Mouse (Mus musculus) kidney, embryonic 15.5 days (tissue): Measurements from ENCODE around the gene Ssr4. TPM values are rescaled to one million over a fixed set of nuclear protein-coding genes. Genes with fewer than 3 reads are reported as not detected.

Source experiments
- ATAC-seq: fragments of 200-750 bp; cut with Nextera tagmentation; replicated peaks from 2 replicates; pipeline ENCODE4 v1.8.0; 2017; ENCODE audit warnings: moderate TSS enrichment; ENCODE audit not compliant: low FRiP score
- H3K27ac ChIP-seq: fragments of 300-500 bp; sonication (generic); 2 replicates; pipeline ENCODE4 v1.5.1; 2015; ENCODE audit warnings: mild to moderate bottlenecking, inconsistent platforms
- H3K27me3 ChIP-seq: fragments of 300-500 bp; sonication (generic); 2 replicates; pipeline ENCODE4 v1.6.1; 2015; ENCODE audit warnings: inconsistent platforms
- H3K36me3 ChIP-seq: fragments of 300-500 bp; sonication (generic); 2 replicates; pipeline ENCODE4 v1.6.1; 2015; ENCODE audit warnings: inconsistent platforms
- H3K4me1 ChIP-seq: fragments of 300-500 bp; sonication (generic); 2 replicates; pipeline ENCODE4 v1.6.1; 2015; ENCODE audit warnings: inconsistent platforms
- H3K4me2 ChIP-seq: fragments of 300-500 bp; sonication (generic); 2 replicates; pipeline ENCODE4 v1.6.1; 2015; ENCODE audit warnings: moderate library complexity, mild to moderate bottlenecking, inconsistent platforms
- H3K4me3 ChIP-seq: fragments of 300-500 bp; sonication (generic); replicated peaks from 2 replicates; pipeline ENCODE4 v1.5.1; 2015; ENCODE audit warnings: mild to moderate bottlenecking, inconsistent platforms
- H3K9ac ChIP-seq: fragments of 300-500 bp; sonication (generic); 2 replicates; pipeline ENCODE4 v1.6.1; 2015; ENCODE audit warnings: mild to moderate bottlenecking, inconsistent platforms
- H3K9me3 ChIP-seq: fragments of 300-500 bp; sonication (generic); replicated peaks from 2 replicates; pipeline ENCODE4 v1.6.1; 2016; ENCODE audit warnings: inconsistent platforms
- WGBS: fragments of 180-500 bp; shearing (Covaris S2); methylation state at CpG from one replicate; pipeline ENCODE4 v1.1.7; 2015; ENCODE audit warnings: mixed read lengths; 5-methylcytosine and 5-hydroxymethylcytosine counted together
- polyA plus RNA-seq: library from polyadenylated mRNA; unstranded; fragments of >200 nt; fragmentation: Nextera tagmentation; extraction: Ambion mirVana; gene quantifications from 2 replicates; pipeline ENCODE4 v1.2.1, GENCODE M21; 2015

The Ssr4 gene
- polyA plus RNA-seq, 1 experiment from 2014 or later = 176 TPM

- peak; percentile 72 for ATAC-seq
- 66% methylated on average over 10 of the region's 10 CpGs for WGBS
Measured at GRCm38 (mm10) chrX:73774802-73775483, 11.9 kb upstream of the Ssr4 start.

GRCm38 (mm10) chrX:73782227-73782626 is 4.6 kb upstream of the Ssr4 start:
- no peak overlapping the region for H3K4me3 ChIP-seq
- H3K9me3 ChIP-seq = no peaks in the 10 kb centered on the region
- peaks cover 9% of the 10 kb centered on the region; the same call in 1 of the 2 replicates for H3K4me1 ChIP-seq
- peaks cover 4% of the 10 kb centered on the region for H3K27me3 ChIP-seq
- no peak overlapping the region for H3K4me2 ChIP-seq
- no peak overlapping the region for H3K9ac ChIP-seq
- no peak overlapping the region for H3K27ac ChIP-seq
- 85% methylated on average over 3 of the region's 3 CpGs for WGBS
- no peak for ATAC-seq
- peaks cover 48% of the 10 kb centered on the region for H3K36me3 ChIP-seq

More at GRCm38 (mm10) chrX:73774802-73775483, 11.9 kb upstream of the Ssr4 start:
- Histone ChIP-seq H3K4me2 (no peak overlapping the region), H3K27me3 (peaks cover 4% of the 10 kb centered on the region; the same call in 1 of the 2 replicates), H3K9me3 (no peaks in the 10 kb centered on the region), H3K4me1 (0 out of 2 replicates have a peak, but pooled peaks cover 11% of the 10 kb centered on the region), H3K4me3 (no peak overlapping the region), H3K9ac (no peak overlapping the region), H3K27ac (peak overlapping the region; percentile 54), H3K36me3 (peaks cover 26% of the 10 kb centered on the region)

- H3K4me3 ChIP-seq = peak overlapping the region; percentile 67
- H3K9ac ChIP-seq = peak overlapping the region; percentile 53
Measured at GRCm38 (mm10) chrX:73785666-73786065, 1.2 kb upstream of the Ssr4 start.

GRCm38 (mm10) chrX:73787225-73787558 is 364 bp downstream of the Ssr4 start:
- WGBS = 17% methylated on average over 19 of the region's 22 CpGs

More at GRCm38 (mm10) chrX:73785666-73786065, 1.2 kb upstream of the Ssr4 start:
- peak overlapping the region; percentile 61 for H3K4me2 ChIP-seq
- ATAC-seq = no peak
- H3K4me1 ChIP-seq = peaks cover 18% of the 10 kb centered on the region
- peaks cover 4% of the 10 kb centered on the region for H3K27me3 ChIP-seq
- H3K9me3 ChIP-seq = no peaks in the 10 kb centered on the region
- peak overlapping the region; percentile 97 for H3K27ac ChIP-seq
- H3K36me3 ChIP-seq = peaks cover 28% of the 10 kb centered on the region

GRCm38 (mm10) chrX:73788501-73788900 is 1.7 kb downstream of the Ssr4 start:
- Histone ChIP-seq H3K9ac (no peak overlapping the region), H3K27ac (no peak overlapping the region), H3K4me1 (peaks cover 18% of the 10 kb centered on the region), H3K4me3 (peak overlapping the region; percentile 67), H3K4me2 (peak overlapping the region; percentile 59), H3K36me3 (peaks cover 22% of the 10 kb centered on the region), H3K27me3 (peaks cover 8% of the 10 kb centered on the region), H3K9me3 (no peaks in the 10 kb centered on the region)
- no peak for ATAC-seq
- 100% methylated on average over 1 of the region's 1 CpGs for WGBS

More at GRCm38 (mm10) chrX:73787225-73787558, 364 bp downstream of the Ssr4 start:
- peak overlapping the region; percentile 59 for H3K4me2 ChIP-seq
- H3K36me3 ChIP-seq = peaks cover 22% of the 10 kb centered on the region
- H3K27me3 ChIP-seq = peaks cover 6% of the 10 kb centered on the region
- H3K9me3 ChIP-seq = no peaks in the 10 kb centered on the region
- ATAC-seq = peak; percentile 52; the same call in 1 of the 2 replicates
- H3K4me3 ChIP-seq = peak overlapping the region; percentile 67
- peak overlapping the region; percentile 66 for H3K9ac ChIP-seq
- H3K4me1 ChIP-seq = peaks cover 18% of the 10 kb centered on the region
- peak overlapping the region; percentile 97 for H3K27ac ChIP-seq

- Histone ChIP-seq H3K36me3 (peaks cover 27% of the 10 kb centered on the region), H3K4me1 (peaks cover 6% of the 10 kb centered on the region), H3K4me3 (no peak overlapping the region), H3K9me3 (no peaks in the 10 kb centered on the region), H3K9ac (no peak overlapping the region), H3K4me2 (no peak overlapping the region), H3K27me3 (peaks cover 14% of the 10 kb centered on the region; the same call in 1 of the 2 replicates), H3K27ac (no peak overlapping the region)
- no peak for ATAC-seq
Measured at GRCm38 (mm10) chrX:73793039-73793438, 6.2 kb downstream of the Ssr4 start.

- H3K9me3 ChIP-seq = no peaks in the 10 kb centered on the region
- H3K27ac ChIP-seq = no peak overlapping the region
- no peak overlapping the region for H3K9ac ChIP-seq
- no peak for ATAC-seq
- peaks cover 27% of the 10 kb centered on the region for H3K36me3 ChIP-seq
- 60% methylated on average over 1 of the region's 1 CpGs for WGBS
- peaks cover 2% of the 10 kb centered on the region for H3K4me1 ChIP-seq
- no peak overlapping the region for H3K4me3 ChIP-seq
- no peak overlapping the region for H3K4me2 ChIP-seq
- H3K27me3 ChIP-seq = peaks cover 14% of the 10 kb centered on the region; the same call in 1 of the 2 replicates
Measured at GRCm38 (mm10) chrX:73793505-73793904, 6.7 kb downstream of the Ssr4 start.

GRCm38 (mm10) chrX:73797511-73797910 is 10.7 kb downstream of the Ssr4 start:
- Histone ChIP-seq H3K4me1 (0 out of 2 replicates have a peak, but pooled peaks cover 3% of the 10 kb centered on the region), H3K27ac (no peak overlapping the region), H3K9me3 (no peaks in the 10 kb centered on the region), H3K9ac (no peak overlapping the region), H3K4me2 (no peak overlapping the region), H3K4me3 (no peak overlapping the region), H3K36me3 (peaks cover 6% of the 10 kb centered on the region; the same call in 1 of the 2 replicates), H3K27me3 (peaks cover 15% of the 10 kb centered on the region)
- 98% methylated on average over 2 of the region's 2 CpGs for WGBS
- ATAC-seq = no peak

- peaks cover 15% of the 10 kb centered on the region for H3K27me3 ChIP-seq
- peaks cover 6% of the 10 kb centered on the region; the same call in 1 of the 2 replicates for H3K36me3 ChIP-seq
- ATAC-seq = peak; percentile 78
- no peak overlapping the region for H3K27ac ChIP-seq
- H3K4me1 ChIP-seq = 0 out of 2 replicates have a peak, but pooled peaks cover 3% of the 10 kb centered on the region
- H3K9me3 ChIP-seq = no peaks in the 10 kb centered on the region
- H3K4me3 ChIP-seq = no peak overlapping the region
- H3K4me2 ChIP-seq = no peak overlapping the region
- H3K9ac ChIP-seq = no peak overlapping the region
- WGBS = 42% methylated on average over 9 of the region's 9 CpGs
Measured at GRCm38 (mm10) chrX:73798502-73798901, 11.7 kb downstream of the Ssr4 start.

- no peak for ATAC-seq
Measured at GRCm38 (mm10) chrX:73805814-73806213, 19.0 kb downstream of the Ssr4 start.

GRCm38 (mm10) chrX:73815072-73815471 is 28.2 kb downstream of the Ssr4 start:
- peak overlapping the region; percentile 39 for H3K4me3 ChIP-seq
- peak overlapping the region; percentile 54 for H3K4me2 ChIP-seq
- no peaks in the 10 kb centered on the region for H3K4me1 ChIP-seq
- no peak overlapping the region for H3K27ac ChIP-seq
- 11% methylated on average over 14 of the region's 14 CpGs for WGBS
- peak; percentile 70; the same call in 1 of the 2 replicates for ATAC-seq
- 0 out of 2 replicates have a peak, but pooled peaks cover 4% of the 10 kb centered on the region for H3K27me3 ChIP-seq
- 0 out of 2 replicates have a peak overlapping the region, but pooled peaks have one; percentile 41 for H3K9ac ChIP-seq
- no peaks in the 10 kb centered on the region for H3K36me3 ChIP-seq
- H3K9me3 ChIP-seq = no peaks in the 10 kb centered on the region

More at GRCm38 (mm10) chrX:73805814-73806213, 19.0 kb downstream of the Ssr4 start:
- 33% methylated on average over 1 of the region's 1 CpGs for WGBS
- Histone ChIP-seq H3K27me3 (no peaks in the 10 kb centered on the region), H3K9me3 (no peaks in the 10 kb centered on the region), H3K4me3 (no peak overlapping the region), H3K27ac (no peak overlapping the region), H3K36me3 (no peaks in the 10 kb centered on the region), H3K4me1 (no peaks in the 10 kb centered on the region), H3K9ac (no peak overlapping the region), H3K4me2 (no peak overlapping the region)

- Histone ChIP-seq H3K4me2 (no peak overlapping the region), H3K4me3 (no peak overlapping the region), H3K9ac (no peak overlapping the region), H3K36me3 (no peaks in the 10 kb centered on the region), H3K9me3 (no peaks in the 10 kb centered on the region), H3K27ac (no peak overlapping the region), H3K4me1 (no peaks in the 10 kb centered on the region), H3K27me3 (0 out of 2 replicates have a peak, but pooled peaks cover 4% of the 10 kb centered on the region)
- no peak for ATAC-seq
- WGBS = 64% methylated on average over 3 of the region's 3 CpGs
Measured at GRCm38 (mm10) chrX:73816596-73817314, 29.9 kb downstream of the Ssr4 start.
